Mouse (Mus musculus): ENCODE results near the gene Rab11fip3.

DNA sequence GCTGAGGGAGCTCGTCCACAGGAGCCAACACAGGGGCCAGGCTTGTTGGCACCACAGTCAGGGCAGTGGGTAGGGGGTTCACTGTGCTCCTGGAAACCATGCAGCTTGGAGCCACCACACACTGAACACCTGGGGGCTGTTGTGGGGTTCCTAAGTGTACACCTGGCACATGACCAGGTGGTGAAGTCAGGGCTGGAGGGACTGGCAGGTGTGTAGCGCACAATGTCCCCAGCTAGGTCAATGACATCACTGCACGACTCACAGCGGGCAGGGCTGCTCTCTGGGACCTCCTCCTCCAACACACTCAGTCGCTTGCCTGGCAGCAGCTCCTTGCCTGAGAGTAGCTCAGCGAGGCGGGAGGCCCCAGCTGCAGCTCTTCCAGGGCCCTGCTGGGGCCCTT, 105.1 kb downstream of the Rab11fip3 start:
- TF ChIP-seq CTCF (IDR thresholded peaks at IDR 0.05; ENCODE audit: low read depth) (no peak), EP300 (IDR thresholded peaks at IDR 0.05; ENCODE audit: low read depth) (no peak)
